ENCODE assay signal across 9 mouse cellular contexts in genomic region chr11:43783772-43784171, GRCm38 (mm10). TPM values are rescaled to one million over a fixed set of nuclear protein-coding genes. Genes with fewer than 3 reads are reported as not detected.
DNase-seq lines count a peak whose midpoint lies in the region; ATAC-seq and TF ChIP-seq lines count a peak whose summit lies in the region.
"Had no signal": no experiment of that assay in that cellular context is flagged by ENCODE, and none has a peak within 500 bp of the region (broad histone marks: within the 10 kb centered on the region; RNA-seq: fewer than 3 reads in every experiment).

No protein-coding gene starts in this region.

- H3K4me2 ChIP-seq in forebrain, embryonic 16.5 days (ENCODE audit: low read length): no peak overlapping the region
- no peak overlapping the region for H3K4me2 ChIP-seq in hindbrain, embryonic 12.5 days (replicated peaks)
- H3K4me2 ChIP-seq: limb, embryonic 12.5 days had no signal

- no peaks in the 10 kb centered on the region for H3K36me3 ChIP-seq in forebrain, embryonic 16.5 days (ENCODE audit: control insufficient read depth, insufficient read depth)
- H3K36me3 ChIP-seq in hindbrain, embryonic 12.5 days: no peaks in the 10 kb centered on the region
- H3K36me3 ChIP-seq: limb, embryonic 12.5 days had no signal

- 11% methylated on average over 2 of the region's 2 CpGs for WGBS in forebrain, embryonic 16.5 days
- WGBS in hindbrain, embryonic 12.5 days: 19% methylated on average over 2 of the region's 2 CpGs

- POLR2A ChIA-PET in Patski (lab: Charles Lee): no interaction called here

- TF ChIP-seq CTCF in Patski (IDR thresholded peaks at IDR 0.05): peak; percentile 95

- H3K4me3 ChIP-seq in forebrain, embryonic 16.5 days (replicated peaks; ENCODE audit: low read length): no peak overlapping the region
- H3K4me3 ChIP-seq in hindbrain, embryonic 12.5 days: no peak overlapping the region
- H3K4me3 ChIP-seq: limb, embryonic 12.5 days had no signal

- H3K9ac ChIP-seq in forebrain, embryonic 16.5 days (replicated peaks; ENCODE audit: low read depth, low read length): no peak overlapping the region
- H3K9ac ChIP-seq in hindbrain, embryonic 12.5 days: no peak overlapping the region
- H3K9ac ChIP-seq: limb, embryonic 12.5 days had no signal

- ATAC-seq in Patski: peak; percentile 79
- ATAC-seq in forebrain, embryonic 16.5 days: peak; percentile 65
- peak; percentile 58 for ATAC-seq in hindbrain, embryonic 12.5 days (ENCODE audit: low FRiP score)
- ATAC-seq in inflammation-experienced regulatory T-cells, adult 6 months: no peak

- H3K27me3 ChIP-seq in Patski: no peaks in the 10 kb centered on the region
- no peaks in the 10 kb centered on the region for H3K27me3 ChIP-seq in forebrain, embryonic 16.5 days (replicated peaks; ENCODE audit: control insufficient read depth, insufficient read depth, low read length)
- no peaks in the 10 kb centered on the region for H3K27me3 ChIP-seq in hindbrain, embryonic 12.5 days

- H3K27ac ChIP-seq in forebrain, embryonic 16.5 days (ENCODE audit: low read length): no peak overlapping the region
- no peak overlapping the region for H3K27ac ChIP-seq in hindbrain, embryonic 12.5 days
- H3K27ac ChIP-seq: limb, embryonic 12.5 days had no signal

- no peaks in the 10 kb centered on the region for H3K4me1 ChIP-seq in forebrain, embryonic 16.5 days (replicated peaks; ENCODE audit: control insufficient read depth, insufficient read depth, low read length)
- H3K4me1 ChIP-seq in hindbrain, embryonic 12.5 days: no peaks in the 10 kb centered on the region; the same call in 1 of the 2 replicates

- CTCF ChIA-PET in Patski (lab: Charles Lee): interaction anchor here (0.7 to 1.5 kb wide), 4 partner anchors 15 to 542 kb away, joined by 3 to 4 read pairs (median 3); no protein-coding TSS in a partner anchor

- in situ Hi-C loops in Patski (cut with MboI; ENCODE audit: low pct_unique_long_range_greater_than_20kb): loop anchor here (5.0 kb wide), 4 partner anchors 49 to 669 kb away; no protein-coding TSS in a partner anchor

- no peaks in the 10 kb centered on the region for H3K9me3 ChIP-seq in forebrain, embryonic 16.5 days (ENCODE audit: control insufficient read depth, low read length)
- no peaks in the 10 kb centered on the region for H3K9me3 ChIP-seq in hindbrain, embryonic 12.5 days (replicated peaks)
- H3K9me3 ChIP-seq: limb, embryonic 12.5 days had no signal

- peak; percentile 44 for DNase-seq in Patski (ENCODE audit: low read depth, low spot score)
- DNase-seq in cerebellum, adult 11-12 months: peak; percentile 15
- DNase-seq in layer of hippocampus, postnatal 14 days (ENCODE audit: low spot score in 2 of 2): peak; percentile 58 to 73
- peak; percentile 73 for DNase-seq in lung, postnatal 36 days
- peak; percentile 78 to 83 for DNase-seq in right cerebral cortex, adult 2 months (ENCODE audit: low spot score in 2 of 2)

RNA-seq across cellular contexts. Expression of gene Ttc1, which starts 36.0 kb away (rescaled TPM):
- polyA plus RNA-seq in Patski (2021): 65.3 TPM
- polyA plus RNA-seq in forebrain, embryonic 16.5 days (2015; fragmentation: Nextera tagmentation; extraction: Ambion mirVana): 66.9 and 75.7 TPM in 2 replicates
- polyA plus RNA-seq in hindbrain, embryonic 12.5 days (2016; fragmentation: Nextera tagmentation; extraction: Ambion mirVana): 77.5 and 79.4 TPM in 2 replicates
- total RNA-seq in layer of hippocampus, postnatal 14 days (2021): 10 to 100 TPM; 48.1 to 48.4 TPM
- polyA plus RNA-seq in inflammation-experienced regulatory T-cells, adult 6 months (2017; shearing (Covaris generic)): 100 to 1,000 TPM; 104 to 107 (median 107) TPM

Comparison
In these comparisons a context has a peak if more than half of its experiments do, and no peak if none do; other contexts are left out.
1. DNase-seq: peak in every context shown above with its lines; median percentile 80 in right cerebral cortex, adult 2 months; 73 in lung, postnatal 36 days; 66 in layer of hippocampus, postnatal 14 days; 44 in Patski; 15 in cerebellum, adult 11-12 months.